Mouse (Mus musculus) common myeloid progenitor, adult 5-6 weeks (primary cell): Measurements from ENCODE around the gene Tradd. TPM values are rescaled to one million over a fixed set of nuclear protein-coding genes. Genes with fewer than 3 reads are reported as not detected.

Experiments used
- ATAC-seq: replicated peaks from 2 replicates; pipeline ENCODE4 v1.8.0; 2016; ENCODE audit warnings: low read depth, mild to moderate bottlenecking, moderate TSS enrichment, inconsistent platforms; ENCODE audit not compliant: poor library complexity, severe bottlenecking
- total RNA-seq: library from RNA; stranded (forward); fragments of 200-1000, 187-1606 nt; gene quantifications from 2 replicates; pipeline ENCODE4 v1.2.3, GENCODE M21; 2017

Gene Tradd
- 14.2 and 19.1 TPM in 2 replicates for total RNA-seq

- peak; percentile 62 for ATAC-seq
Observed at GRCm38 (mm10) chr8:105264024-105264982, at the start of gene Tradd, which contains the start of gene Fbxl8. Gene Tradd, minus strand, starts transcription at chr8:105264609. Gene Fbxl8, plus strand, starts transcription at chr8:105264648.

- no peak for ATAC-seq
Observed at GRCm38 (mm10) chr8:105313622-105314402, 49.4 kb upstream of the Tradd start.

GRCm38 (mm10) chr8:105312891-105313481, 48.6 kb upstream of the Tradd start:
- ATAC-seq: no peak; the same call in 1 of the 2 replicates

- peak; percentile 35 for ATAC-seq
Observed at GRCm38 (mm10) chr8:105311718-105312117, 47.3 kb upstream of the Tradd start.

- no peak for ATAC-seq
Observed at GRCm38 (mm10) chr8:105310118-105310517, 45.7 kb upstream of the Tradd start.

GRCm38 (mm10) chr8:105309142-105309847, 44.9 kb upstream of the Tradd start:
- no peak for ATAC-seq

- ATAC-seq: no peak
Observed at GRCm38 (mm10) chr8:105308428-105308827, 44.0 kb upstream of the Tradd start.

- no peak for ATAC-seq
Observed at GRCm38 (mm10) chr8:105307670-105308069, 43.3 kb upstream of the Tradd start.

- no peak for ATAC-seq
Observed at GRCm38 (mm10) chr8:105306146-105306691, 41.8 kb upstream of the Tradd start.

GRCm38 (mm10) chr8:105305211-105306145, 41.1 kb upstream of the Tradd start, which contains the start of gene Elmo3:
Gene Elmo3, plus strand, starts transcription at chr8:105305601.
- peak; percentile 45 for ATAC-seq

- peak; percentile 26 for ATAC-seq
Observed at GRCm38 (mm10) chr8:105304325-105305210, 40.2 kb upstream of the Tradd start.

GRCm38 (mm10) chr8:105303874-105304273, 39.5 kb upstream of the Tradd start:
- no peak for ATAC-seq

GRCm38 (mm10) chr8:105303396-105303795, 39.0 kb upstream of the Tradd start:
- ATAC-seq: no peak

- no peak; the same call in 1 of the 2 replicates for ATAC-seq
Observed at GRCm38 (mm10) chr8:105299962-105300361, 35.6 kb upstream of the Tradd start.

GRCm38 (mm10) chr8:105298351-105299252, 34.2 kb upstream of the Tradd start:
- no peak for ATAC-seq

GRCm38 (mm10) chr8:105297511-105298192, 33.2 kb upstream of the Tradd start, which contains the start of gene E2f4:
Gene E2f4, plus strand, starts transcription at chr8:105297663.
- peak; percentile 84 for ATAC-seq
